Mouse (Mus musculus) kidney, adult 2 months (tissue): Measurements from ENCODE around the gene D430042O09Rik. TPM values are rescaled to one million over a fixed set of nuclear protein-coding genes. Genes with fewer than 3 reads are reported as not detected.
A peak's percentile ranks its signal among the peaks of the same experiment; 100 is the strongest.

Source experiments
- DNase-seq: peaks from one replicate; pipeline ENCODE4 v3.0.0; 2021
- H3K27ac ChIP-seq: fragments of 200-500 bp; 2 replicates; pipeline ENCODE4 v1.5.1; 2012; ENCODE audit warnings: low read depth, low read length, control low read depth, inconsistent platforms; ENCODE audit not compliant: insufficient read depth
- H3K27me3 ChIP-seq: fragments of 200-500 bp; replicated peaks from 2 replicates; pipeline ENCODE4 v1.6.1; 2012; ENCODE audit warnings: mild to moderate bottlenecking, moderate library complexity, low read length, inconsistent platforms; ENCODE audit not compliant: control insufficient read depth, insufficient read depth
- H3K36me3 ChIP-seq: fragments of 200-500 bp; 2 replicates; pipeline ENCODE4 v1.6.1; 2012; ENCODE audit warnings: mild to moderate bottlenecking, moderate library complexity, low read length, inconsistent platforms; ENCODE audit not compliant: control insufficient read depth, insufficient read depth
- H3K4me1 ChIP-seq: fragments of 200-500 bp; 2 replicates; pipeline ENCODE4 v1.6.1; 2011; ENCODE audit warnings: low read length; ENCODE audit not compliant: control insufficient read depth, insufficient read depth
- H3K4me3 ChIP-seq: fragments of 200-500 bp; 2 replicates; pipeline ENCODE4 v1.5.1; 2011; ENCODE audit warnings: mild to moderate bottlenecking, low read depth, low read length, control low read depth; ENCODE audit not compliant: insufficient read depth
- CTCF ChIP-seq: fragments of 200-500 bp; conservative IDR thresholded peaks from 2 replicates; pipeline ENCODE4 v1.5.1; 2011; ENCODE audit warnings: low read depth, mild to moderate bottlenecking, control low read depth, low read length, moderate library complexity, mixed read lengths; ENCODE audit not compliant: insufficient read depth, insufficient read length
- POLR2A ChIP-seq: fragments of 200-500 bp; IDR thresholded peaks from one replicate; pipeline ENCODE4 v1.6.1; 2011; ENCODE audit warnings: low read depth, low read length, control low read depth
- WGBS: fragments of 180-500 bp; shearing (Covaris S2); methylation state at CpG from one replicate; pipeline ENCODE4 v1.1.7; 2018; 5-methylcytosine and 5-hydroxymethylcytosine counted together
- polyA plus RNA-seq: library from polyadenylated mRNA; depleted of rRNA; stranded (reverse); fragments of >200 nt; gene quantifications from 2 replicates; pipeline ENCODE4 v1.2.3, GENCODE M21; 2012

The D430042O09Rik gene
- polyA plus RNA-seq, 1 experiment = 15.1 TPM

- DNase-seq = peak; percentile 31
- H3K4me1 ChIP-seq = no peaks in the 10 kb centered on the region
- no peaks in the 10 kb centered on the region for H3K27me3 ChIP-seq
- H3K36me3 ChIP-seq = no peaks in the 10 kb centered on the region
- H3K27ac ChIP-seq = no peak overlapping the region
- TF ChIP-seq CTCF = no peak
- no peak for TF ChIP-seq POLR2A
- H3K4me3 ChIP-seq = no peak overlapping the region
- 68% methylated on average over 3 of the region's 3 CpGs for WGBS
Observed at GRCm38 (mm10) chr7:125808210-125808609, 100.5 kb downstream of the D430042O09Rik start.

DNA sequence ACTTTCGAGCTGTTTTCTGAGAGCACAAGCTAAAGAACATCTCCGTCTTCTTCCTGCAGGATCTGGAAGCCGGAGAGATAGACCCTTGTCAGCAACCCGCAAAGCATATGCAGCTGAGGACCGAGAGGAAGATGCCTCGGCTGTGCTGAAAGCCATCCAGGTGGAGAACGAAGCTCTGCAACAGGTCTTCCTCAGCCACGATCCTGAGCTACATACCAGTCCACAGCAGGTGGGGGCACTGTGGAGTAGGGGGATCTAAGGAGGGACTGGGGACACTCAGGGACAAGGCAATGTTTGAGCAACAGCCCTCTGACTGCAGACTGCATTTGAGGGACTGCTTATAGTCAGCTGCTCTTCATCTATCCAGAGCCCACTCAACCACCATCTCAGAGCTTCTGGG lies 105.0 kb downstream of the D430042O09Rik start:
- TF ChIP-seq CTCF (no peak), POLR2A (no peak)
- WGBS = 93% methylated on average over 8 of the region's 8 CpGs
- Histone ChIP-seq H3K4me3 (no peak overlapping the region), H3K36me3 (no peaks in the 10 kb centered on the region; the same call in 1 of the 2 replicates), H3K27ac (no peak overlapping the region), H3K4me1 (no peaks in the 10 kb centered on the region), H3K27me3 (no peaks in the 10 kb centered on the region)
- DNase-seq = no peak

DNA sequence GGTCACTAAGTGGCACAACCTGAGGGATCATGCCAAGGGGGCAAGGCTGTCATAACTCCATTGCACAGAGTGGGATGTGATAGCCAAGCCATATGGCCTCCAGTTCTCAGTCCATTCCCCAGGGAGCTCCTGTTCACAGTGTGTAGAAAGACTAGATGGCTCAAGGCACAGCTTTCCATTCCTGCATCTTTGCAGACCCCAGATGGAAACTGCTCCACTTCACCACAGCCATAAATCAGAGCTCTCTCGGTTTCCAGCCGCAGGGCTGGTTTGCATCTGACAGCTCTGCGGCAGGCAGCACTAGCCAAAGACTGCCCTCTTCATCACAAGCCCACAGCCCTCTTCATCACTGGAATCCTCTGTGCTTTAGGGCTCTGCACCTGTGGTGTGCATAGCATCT lies 108.0 kb downstream of the D430042O09Rik start:
- no peaks in the 10 kb centered on the region; the same call in 1 of the 2 replicates for H3K36me3 ChIP-seq
- no peak overlapping the region for H3K4me3 ChIP-seq
- H3K27me3 ChIP-seq = no peaks in the 10 kb centered on the region
- no peak overlapping the region for H3K27ac ChIP-seq
- no peak for DNase-seq
- no peak for TF ChIP-seq POLR2A
- TF ChIP-seq CTCF = no peak
- H3K4me1 ChIP-seq = peaks cover 10% of the 10 kb centered on the region; the same call in 1 of the 2 replicates
- WGBS = 74% methylated on average over 3 of the region's 3 CpGs

- no peaks in the 10 kb centered on the region for H3K27me3 ChIP-seq
- H3K4me3 ChIP-seq = no peak overlapping the region
- TF ChIP-seq POLR2A (no peak), CTCF (no peak)
- peak overlapping the region; percentile 19 for H3K27ac ChIP-seq
- 36% methylated on average over 9 of the region's 9 CpGs for WGBS
- H3K36me3 ChIP-seq = no peaks in the 10 kb centered on the region; the same call in 1 of the 2 replicates
- peak; percentile 82 for DNase-seq
- H3K4me1 ChIP-seq = peaks cover 10% of the 10 kb centered on the region; the same call in 1 of the 2 replicates
Observed at GRCm38 (mm10) chr7:125818301-125818712, 110.6 kb downstream of the D430042O09Rik start.

GRCm38 (mm10) chr7:125820233-125820632 lies 112.5 kb downstream of the D430042O09Rik start:
- H3K27me3 ChIP-seq = no peaks in the 10 kb centered on the region
- no peak for DNase-seq
- H3K36me3 ChIP-seq = no peaks in the 10 kb centered on the region
- no peak for TF ChIP-seq POLR2A
- 0 out of 2 replicates have a peak, but pooled peaks have one; percentile 12 for TF ChIP-seq CTCF
- WGBS = 74% methylated on average over 2 of the region's 2 CpGs
- peaks cover 10% of the 10 kb centered on the region; the same call in 1 of the 2 replicates for H3K4me1 ChIP-seq
- no peak overlapping the region for H3K4me3 ChIP-seq
- no peak overlapping the region for H3K27ac ChIP-seq

- Histone ChIP-seq H3K4me3 (no peak overlapping the region), H3K4me1 (peaks cover 7% of the 10 kb centered on the region), H3K27me3 (no peaks in the 10 kb centered on the region), H3K36me3 (peaks cover 3% of the 10 kb centered on the region; the same call in 1 of the 2 replicates), H3K27ac (no peak overlapping the region)
- DNase-seq = no peak
- WGBS = 88% methylated on average over 2 of the region's 2 CpGs
- TF ChIP-seq POLR2A = no peak
- no peak for TF ChIP-seq CTCF
Observed at GRCm38 (mm10) chr7:125826425-125826824, 118.7 kb downstream of the D430042O09Rik start.

DNA sequence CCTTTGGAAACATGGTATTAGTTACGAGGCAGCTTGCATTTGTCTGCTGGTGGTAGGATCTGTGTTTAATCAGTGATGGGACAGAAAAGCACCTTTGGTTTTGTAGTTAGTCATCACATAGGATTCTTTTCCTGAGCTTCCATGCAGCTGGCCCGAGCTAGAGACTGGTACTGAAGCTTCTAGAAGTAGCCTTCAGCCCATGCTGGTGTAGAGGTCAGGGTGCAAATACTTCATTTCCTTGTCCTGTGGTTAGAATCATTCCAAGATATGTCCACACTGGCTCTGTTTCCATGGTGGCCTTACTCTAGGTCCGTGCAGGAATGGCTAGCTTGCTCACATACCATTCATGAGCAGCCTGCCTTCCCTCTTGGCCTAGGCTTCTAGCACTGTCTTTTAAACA lies 119.2 kb downstream of the D430042O09Rik start:
- Histone ChIP-seq H3K4me3 (no peak overlapping the region), H3K4me1 (peaks cover 7% of the 10 kb centered on the region), H3K36me3 (peaks cover 3% of the 10 kb centered on the region; the same call in 1 of the 2 replicates), H3K27me3 (no peaks in the 10 kb centered on the region), H3K27ac (no peak overlapping the region)
- peak; percentile 45 for DNase-seq
- 55% methylated on average over 3 of the region's 3 CpGs for WGBS
- TF ChIP-seq POLR2A = no peak
- TF ChIP-seq CTCF = no peak
